ENCODE assay signal across 13 mouse cellular contexts in genomic region chr16:17801777-17802455, GRCm38 (mm10). TPM values are rescaled to one million over a fixed set of nuclear protein-coding genes. Genes with fewer than 3 reads are reported as not detected.
DNase-seq lines count a peak whose midpoint lies in the region; ATAC-seq lines count a peak whose summit lies in the region.
"Had no signal": no experiment of that assay in that cellular context is flagged by ENCODE, and none has a peak within 500 bp of the region (broad histone marks: within the 10 kb centered on the region; RNA-seq: fewer than 3 reads in every experiment).

No protein-coding gene starts in this region.

- ATAC-seq in forebrain, embryonic 13.5 days = no peak
- no peak for ATAC-seq in embryonic facial prominence, embryonic 12.5 days (ENCODE audit: insufficient number of reproducible peaks, insufficient read depth, low FRiP score, low TSS enrichment)
- no peak for ATAC-seq in midbrain, embryonic 11.5 days (ENCODE audit: low FRiP score)

- H3K9me3 ChIP-seq in forebrain, embryonic 13.5 days (replicated peaks) = no peaks in the 10 kb centered on the region
- H3K9me3 ChIP-seq in forebrain, embryonic 10.5 days = no peaks in the 10 kb centered on the region
- no peaks in the 10 kb centered on the region for H3K9me3 ChIP-seq in embryonic facial prominence, embryonic 12.5 days
- H3K9me3 ChIP-seq in midbrain, embryonic 11.5 days (ENCODE audit: control insufficient read depth, low read length) = no peaks in the 10 kb centered on the region
- H3K9me3 ChIP-seq: midbrain, embryonic 12.5 days; stomach, embryonic 15.5 days had no signal

- no peak overlapping the region for H3K27ac ChIP-seq in forebrain, embryonic 13.5 days
- no peak overlapping the region for H3K27ac ChIP-seq in forebrain, embryonic 10.5 days
- H3K27ac ChIP-seq in embryonic facial prominence, embryonic 12.5 days = no peak overlapping the region
- H3K27ac ChIP-seq in midbrain, embryonic 11.5 days (ENCODE audit: low read depth, low read length) = no peak overlapping the region
- H3K27ac ChIP-seq: midbrain, embryonic 12.5 days; stomach, embryonic 15.5 days had no signal

- no peaks in the 10 kb centered on the region for H3K36me3 ChIP-seq in forebrain, embryonic 13.5 days (ENCODE audit: poor library complexity, severe bottlenecking)
- no peaks in the 10 kb centered on the region for H3K36me3 ChIP-seq in forebrain, embryonic 10.5 days (replicated peaks)
- H3K36me3 ChIP-seq in embryonic facial prominence, embryonic 12.5 days = peaks cover 12% of the 10 kb centered on the region
- no peaks in the 10 kb centered on the region for H3K36me3 ChIP-seq in midbrain, embryonic 11.5 days (ENCODE audit: control insufficient read depth, insufficient read depth, low read length)
- H3K36me3 ChIP-seq: midbrain, embryonic 12.5 days had no signal

- no peak overlapping the region for H3K9ac ChIP-seq in forebrain, embryonic 13.5 days
- no peak overlapping the region for H3K9ac ChIP-seq in embryonic facial prominence, embryonic 12.5 days
- H3K9ac ChIP-seq in midbrain, embryonic 11.5 days (ENCODE audit: low read length) = no peak overlapping the region
- H3K9ac ChIP-seq: stomach, embryonic 15.5 days had no signal

- WGBS in forebrain, embryonic 13.5 days = 4% methylated on average over 7 of the region's 7 CpGs
- under 1% methylated on average over 7 of the region's 7 CpGs for WGBS in forebrain, embryonic 10.5 days
- 13% methylated on average over 7 of the region's 7 CpGs for WGBS in embryonic facial prominence, embryonic 12.5 days
- 2% methylated on average over 7 of the region's 7 CpGs for WGBS in midbrain, embryonic 11.5 days

- peak overlapping the region; percentile 63; the same call in 1 of the 2 replicates for H3K4me2 ChIP-seq in forebrain, embryonic 13.5 days
- peak overlapping the region; percentile 50; the same call in 1 of the 2 replicates for H3K4me2 ChIP-seq in embryonic facial prominence, embryonic 12.5 days (replicated peaks)
- H3K4me2 ChIP-seq in midbrain, embryonic 11.5 days = no peak overlapping the region

- H3K4me1 ChIP-seq in forebrain, embryonic 13.5 days = peaks cover 56% of the 10 kb centered on the region
- H3K4me1 ChIP-seq in forebrain, embryonic 10.5 days = peaks cover 75% of the 10 kb centered on the region
- H3K4me1 ChIP-seq in embryonic facial prominence, embryonic 12.5 days = peaks cover 81% of the 10 kb centered on the region
- peaks cover 44% of the 10 kb centered on the region for H3K4me1 ChIP-seq in midbrain, embryonic 11.5 days (ENCODE audit: control insufficient read depth, insufficient read depth, low read length)

- DNase-seq in forebrain, embryonic 10.5 days (ENCODE audit: extremely low spot score, low spot score) = no peak
- DNase-seq in kidney, postnatal 4 days = peak; percentile 33 to 46
- DNase-seq in kidney, postnatal 14 days = no peak
- peak; percentile 89 for DNase-seq in midbrain, embryonic 11.5 days (ENCODE audit: low spot score, missing footprints)
- no peak for DNase-seq in thymus, postnatal 4 days
- DNase-seq in adrenal gland, postnatal 14 days = no peak
- DNase-seq: cerebellum, adult 9-10 months; heart, postnatal 36 days had no signal

- no peak overlapping the region for H3K4me3 ChIP-seq in forebrain, embryonic 13.5 days
- no peak overlapping the region; the same call in 1 of the 2 replicates for H3K4me3 ChIP-seq in forebrain, embryonic 10.5 days
- peak overlapping the region; percentile 29; the same call in 1 of the 2 replicates for H3K4me3 ChIP-seq in embryonic facial prominence, embryonic 12.5 days
- H3K4me3 ChIP-seq in midbrain, embryonic 11.5 days (ENCODE audit: low read depth, low read length) = no peak overlapping the region

- H3K27me3 ChIP-seq in forebrain, embryonic 13.5 days = peaks cover 98% of the 10 kb centered on the region
- H3K27me3 ChIP-seq in forebrain, embryonic 10.5 days (ENCODE audit: poor library complexity, severe bottlenecking) = peaks cover 100% of the 10 kb centered on the region
- peaks cover 59% of the 10 kb centered on the region for H3K27me3 ChIP-seq in embryonic facial prominence, embryonic 12.5 days
- peaks cover 98% of the 10 kb centered on the region for H3K27me3 ChIP-seq in midbrain, embryonic 11.5 days (ENCODE audit: control insufficient read depth, insufficient read depth, low read length)

RNA-seq across cellular contexts. Expression of gene Scarf2, which starts 4.8 kb away (rescaled TPM):
- 0.76 and 1.1 TPM in 2 replicates for polyA plus RNA-seq in forebrain, embryonic 13.5 days (2015; fragmentation: Nextera tagmentation; extraction: Ambion mirVana)
- polyA plus RNA-seq in forebrain, embryonic 10.5 days (2016; fragmentation: Nextera tagmentation; extraction: Ambion mirVana) = 4.0 and 4.1 TPM in 2 replicates
- polyA plus RNA-seq in embryonic facial prominence, embryonic 12.5 days (2016; fragmentation: Nextera tagmentation; extraction: Ambion mirVana) = 47.6 and 49.8 TPM in 2 replicates
- polyA plus RNA-seq in midbrain, embryonic 11.5 days (2014; fragmentation: Nextera tagmentation; extraction: Ambion mirVana) = 3.8 and 4.4 TPM in 2 replicates
- total RNA-seq in adrenal gland, postnatal 14 days (2021) = 11.3 and 12.4 TPM in 2 replicates

RNA-seq across cellular contexts. Expression of gene B830017H08Rik, which starts 31.0 kb away (rescaled TPM):
- polyA plus RNA-seq in forebrain, embryonic 13.5 days (2015; fragmentation: Nextera tagmentation; extraction: Ambion mirVana) = 0.27 and 0.55 TPM in 2 replicates
- not detected in 2 replicates for polyA plus RNA-seq in forebrain, embryonic 10.5 days (2016; fragmentation: Nextera tagmentation; extraction: Ambion mirVana)
- polyA plus RNA-seq in embryonic facial prominence, embryonic 12.5 days (2016; fragmentation: Nextera tagmentation; extraction: Ambion mirVana) = 0.47 and 0.70 TPM in 2 replicates
- polyA plus RNA-seq in midbrain, embryonic 11.5 days (2014; fragmentation: Nextera tagmentation; extraction: Ambion mirVana) = 0.21 and 0.37 TPM in 2 replicates
- total RNA-seq in adrenal gland, postnatal 14 days (2021) = not detected in 2 replicates
- total RNA-seq: heart, postnatal 36 days had no signal
- polyA plus RNA-seq: large intestine, adult 2 months; stomach, embryonic 15.5 days had no signal

RNA-seq across cellular contexts. Expression of gene Car15, which starts 36.2 kb away (rescaled TPM):
- polyA plus RNA-seq in forebrain, embryonic 13.5 days (2015; fragmentation: Nextera tagmentation; extraction: Ambion mirVana) = 4.5 and 6.1 TPM in 2 replicates
- polyA plus RNA-seq in forebrain, embryonic 10.5 days (2016; fragmentation: Nextera tagmentation; extraction: Ambion mirVana) = 2.7 and 3.6 TPM in 2 replicates
- polyA plus RNA-seq in embryonic facial prominence, embryonic 12.5 days (2016; fragmentation: Nextera tagmentation; extraction: Ambion mirVana) = 2.6 and 3.3 TPM in 2 replicates
- 2.2 and 2.3 TPM in 2 replicates for polyA plus RNA-seq in midbrain, embryonic 11.5 days (2014; fragmentation: Nextera tagmentation; extraction: Ambion mirVana)
- 1.3 and 2.2 TPM in 2 replicates for total RNA-seq in adrenal gland, postnatal 14 days (2021)

RNA-seq across cellular contexts. Expression of gene Klhl22, which starts 42.5 kb away (rescaled TPM):
- 53.4 and 55.6 TPM in 2 replicates for polyA plus RNA-seq in forebrain, embryonic 13.5 days (2015; fragmentation: Nextera tagmentation; extraction: Ambion mirVana)
- polyA plus RNA-seq in forebrain, embryonic 10.5 days (2016; fragmentation: Nextera tagmentation; extraction: Ambion mirVana) = 55.4 and 59.1 TPM in 2 replicates
- polyA plus RNA-seq in embryonic facial prominence, embryonic 12.5 days (2016; fragmentation: Nextera tagmentation; extraction: Ambion mirVana) = 92.6 and 94.5 TPM in 2 replicates
- 38.7 and 39.5 TPM in 2 replicates for polyA plus RNA-seq in midbrain, embryonic 11.5 days (2014; fragmentation: Nextera tagmentation; extraction: Ambion mirVana)
- total RNA-seq in adrenal gland, postnatal 14 days (2021) = 40.3 and 43.1 TPM in 2 replicates

Comparison
In these comparisons a context has a peak if more than half of its experiments do, and no peak if none do; other contexts are left out.
1. DNase-seq: peak in kidney, postnatal 4 days (2 of 2) and midbrain, embryonic 11.5 days (single experiment); none in forebrain, embryonic 10.5 days (single experiment), kidney, postnatal 14 days (single experiment), thymus, postnatal 4 days (single experiment) and adrenal gland, postnatal 14 days (single experiment).